Mouse (Mus musculus): ENCODE measurements around the gene Trim80. TPM values are rescaled to one million over a fixed set of nuclear protein-coding genes. Genes with fewer than 3 reads are reported as not detected.
"Not testable (repeated sequence)": the region's sequence is repeated elsewhere in the genome, so short reads cannot be mapped to it uniquely, and the experiment has no call there.

The Trim80 gene
- polyA plus RNA-seq, 1 experiment from 2014 or later, result not detected

DNA sequence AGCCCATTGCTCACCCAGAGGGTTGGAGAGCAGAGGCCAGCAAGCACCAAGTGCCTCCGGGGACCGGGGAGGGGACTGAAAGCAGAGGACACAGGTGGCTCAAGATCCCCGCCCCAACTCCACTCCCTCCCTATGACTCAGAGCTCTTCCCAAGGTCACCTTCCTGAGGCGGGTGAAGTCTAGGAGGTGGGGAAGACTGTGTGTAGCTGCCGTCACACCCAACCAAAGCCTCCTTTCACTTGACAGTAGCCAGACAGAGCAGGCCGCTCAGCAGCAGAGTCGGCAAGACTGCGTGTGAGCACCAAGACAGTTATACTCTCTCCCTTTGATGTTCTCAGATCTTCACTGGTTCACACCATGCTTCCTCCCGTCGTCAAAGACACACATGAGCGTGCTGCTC lies 23.1 kb downstream of the Trim80 start:
- Histone ChIP-seq H3K27me3 (no peaks in the 10 kb centered on the region; the same call in 1 of the 2 replicates), H3K4me3 (peak overlapping the region; percentile 5; the same call in 1 of the 2 replicates), H3K4me1 (replicated peaks) (peaks cover 10% of the 10 kb centered on the region), H3K4me2 (no peak overlapping the region; the same call in 1 of the 2 replicates), H3K36me3 (no peaks in the 10 kb centered on the region), H3K27ac (peak overlapping the region; percentile 31; the same call in 1 of the 2 replicates), H3K9me3 (replicated peaks) (no peaks in the 10 kb centered on the region), H3K9ac (no peak overlapping the region)
- 40% methylated on average over 11 of the region's 11 CpGs for WGBS
- ATAC-seq (replicated peaks; ENCODE audit: insufficient number of reproducible peaks, insufficient read depth, low FRiP score, low read depth), result no peak

DNA sequence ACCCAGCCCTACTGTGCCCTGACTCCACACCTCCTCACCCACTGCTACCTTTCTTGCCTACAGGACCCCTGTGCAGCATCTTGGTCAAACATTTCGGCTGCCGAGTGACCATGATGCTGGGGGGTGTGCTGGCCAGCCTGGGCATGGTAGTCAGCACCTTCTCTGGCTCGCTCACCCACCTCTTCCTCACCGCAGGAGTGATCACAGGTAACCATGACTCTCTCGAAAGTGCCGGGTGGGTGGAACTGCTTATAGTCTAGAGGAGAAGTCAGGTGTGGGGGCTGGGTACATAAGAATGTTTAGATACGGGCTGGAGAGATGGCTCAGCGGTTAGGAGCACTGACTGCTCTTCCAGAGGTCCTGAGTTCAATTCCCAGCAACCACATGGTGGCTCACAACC lies 24.5 kb downstream of the Trim80 start:
- no peaks in the 10 kb centered on the region; the same call in 1 of the 2 replicates for H3K27me3 ChIP-seq
- H3K9me3 ChIP-seq (replicated peaks), result no peaks in the 10 kb centered on the region
- ATAC-seq (replicated peaks; ENCODE audit: insufficient number of reproducible peaks, insufficient read depth, low FRiP score, low read depth), result no peak
- peaks cover 10% of the 10 kb centered on the region for H3K4me1 ChIP-seq (replicated peaks)
- H3K4me3 ChIP-seq, result 0 out of 2 replicates have a peak overlapping the region, but pooled peaks have one; percentile 0
- H3K27ac ChIP-seq, result no peak overlapping the region
- H3K36me3 ChIP-seq, result no peaks in the 10 kb centered on the region
- H3K9ac ChIP-seq, result no peak overlapping the region
- WGBS, result 84% methylated on average over 8 of the region's 8 CpGs
- H3K4me2 ChIP-seq, result no peak overlapping the region; the same call in 1 of the 2 replicates

DNA sequence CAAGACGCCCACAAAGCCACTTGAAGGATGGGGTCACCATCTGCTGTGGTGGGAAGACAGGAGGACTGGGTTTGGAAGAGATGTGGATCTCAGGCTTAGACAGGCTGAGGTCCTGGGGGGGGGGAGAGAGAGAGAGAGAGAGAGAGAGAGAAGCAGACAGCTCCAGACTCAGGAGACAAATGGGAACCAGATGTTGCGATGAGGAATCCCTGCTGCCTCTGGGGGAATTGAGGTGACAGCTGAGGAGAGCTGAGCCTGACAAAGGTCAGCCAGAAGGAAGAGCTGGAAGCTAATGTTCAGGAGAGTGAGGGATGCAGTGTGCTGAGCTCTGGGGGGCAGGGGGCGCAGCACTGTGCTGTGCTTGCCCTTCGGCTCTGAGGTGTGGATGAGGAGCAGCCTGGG lies 26.9 kb downstream of the Trim80 start:
- no peak overlapping the region for H3K27ac ChIP-seq
- H3K36me3 ChIP-seq, result no peaks in the 10 kb centered on the region
- no peak overlapping the region for H3K4me3 ChIP-seq

DNA sequence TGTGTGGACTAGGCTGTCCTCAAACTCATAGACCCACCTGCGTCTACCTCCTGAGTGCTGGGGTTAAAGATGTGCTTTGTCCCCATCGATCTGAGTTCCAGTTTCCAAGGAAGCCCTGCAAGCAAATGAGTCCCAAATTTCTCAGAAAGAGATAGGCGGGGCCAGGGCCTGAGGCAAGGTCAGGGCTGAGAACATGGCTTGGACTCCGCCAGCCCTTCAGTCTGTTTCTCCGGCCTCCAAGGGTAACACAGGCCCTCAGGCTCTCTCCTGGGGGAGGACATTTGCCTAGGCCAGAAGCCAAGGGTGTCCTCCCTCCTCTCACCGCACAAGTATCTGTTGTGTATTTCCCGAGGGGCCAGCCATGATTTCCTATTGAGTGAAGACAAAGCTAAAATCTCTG lies 31.8 kb downstream of the Trim80 start:
- no peak overlapping the region; the same call in 1 of the 2 replicates for H3K27ac ChIP-seq
- WGBS, result 78% methylated on average over 7 of the region's 7 CpGs
- H3K4me2 ChIP-seq, result no peak overlapping the region
- no peaks in the 10 kb centered on the region for H3K36me3 ChIP-seq
- no peak overlapping the region for H3K4me3 ChIP-seq
- no peak for ATAC-seq (replicated peaks; ENCODE audit: insufficient number of reproducible peaks, insufficient read depth, low FRiP score, low read depth)
- H3K27me3 ChIP-seq, result no peaks in the 10 kb centered on the region
- no peak overlapping the region for H3K9ac ChIP-seq
- no peaks in the 10 kb centered on the region for H3K9me3 ChIP-seq (replicated peaks)
- H3K4me1 ChIP-seq (replicated peaks), result peaks cover 35% of the 10 kb centered on the region

More for the DNA sequence above, 26.9 kb downstream of the Trim80 start:
- no peaks in the 10 kb centered on the region for H3K9me3 ChIP-seq (replicated peaks)
- H3K9ac ChIP-seq, result no peak overlapping the region
- 30% methylated on average over 4 of the region's 4 CpGs for WGBS
- H3K4me2 ChIP-seq, result no peak overlapping the region
- no peaks in the 10 kb centered on the region; the same call in 1 of the 2 replicates for H3K27me3 ChIP-seq
- no peak for ATAC-seq (replicated peaks; ENCODE audit: insufficient number of reproducible peaks, insufficient read depth, low FRiP score, low read depth)
- H3K4me1 ChIP-seq (replicated peaks), result peaks cover 11% of the 10 kb centered on the region

DNA sequence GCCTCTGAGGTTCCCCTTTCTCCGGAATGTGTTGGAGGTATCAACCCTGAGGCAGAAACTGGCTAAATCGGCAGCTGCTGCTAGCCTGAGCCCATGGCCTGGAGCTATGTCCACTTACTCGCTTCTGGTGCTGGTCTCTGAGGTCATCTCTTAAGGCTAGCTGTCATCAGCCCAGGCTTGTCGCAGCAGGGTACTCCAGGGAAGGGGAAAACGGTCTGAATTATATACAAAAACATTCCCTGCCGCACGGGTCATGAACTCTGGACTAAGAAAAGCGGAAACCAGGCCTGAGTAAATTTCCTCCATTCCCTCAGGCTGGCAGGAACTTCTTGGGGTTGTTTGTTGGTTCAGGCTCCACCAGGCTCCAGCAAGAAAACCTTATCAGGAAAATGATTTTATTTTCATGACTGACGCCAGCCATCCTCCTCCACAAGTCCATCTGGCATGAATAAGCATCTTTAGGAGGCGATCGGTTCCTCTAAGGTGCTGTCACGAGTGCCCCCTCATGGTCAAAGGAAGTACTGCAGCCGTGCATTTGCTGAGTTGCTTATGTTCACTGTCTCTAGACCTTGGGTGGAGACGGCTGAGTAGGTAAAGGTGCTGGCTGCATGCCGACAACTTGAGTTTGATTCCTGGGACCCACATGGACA lies 33.4 kb downstream of the Trim80 start:
- Histone ChIP-seq H3K36me3 (no peaks in the 10 kb centered on the region), H3K27me3 (no peaks in the 10 kb centered on the region), H3K9ac (0 out of 2 replicates have a peak overlapping the region, but pooled peaks have one; percentile 79), H3K4me3 (no peak overlapping the region), H3K27ac (peak overlapping the region; percentile 83), H3K9me3 (replicated peaks) (no peaks in the 10 kb centered on the region), H3K4me1 (replicated peaks) (peaks cover 35% of the 10 kb centered on the region), H3K4me2 (peak overlapping the region; percentile 23)
- WGBS, result 14% methylated on average over 15 of the region's 15 CpGs
- ATAC-seq (replicated peaks; ENCODE audit: insufficient number of reproducible peaks, insufficient read depth, low FRiP score, low read depth), result peak; percentile 54

DNA sequence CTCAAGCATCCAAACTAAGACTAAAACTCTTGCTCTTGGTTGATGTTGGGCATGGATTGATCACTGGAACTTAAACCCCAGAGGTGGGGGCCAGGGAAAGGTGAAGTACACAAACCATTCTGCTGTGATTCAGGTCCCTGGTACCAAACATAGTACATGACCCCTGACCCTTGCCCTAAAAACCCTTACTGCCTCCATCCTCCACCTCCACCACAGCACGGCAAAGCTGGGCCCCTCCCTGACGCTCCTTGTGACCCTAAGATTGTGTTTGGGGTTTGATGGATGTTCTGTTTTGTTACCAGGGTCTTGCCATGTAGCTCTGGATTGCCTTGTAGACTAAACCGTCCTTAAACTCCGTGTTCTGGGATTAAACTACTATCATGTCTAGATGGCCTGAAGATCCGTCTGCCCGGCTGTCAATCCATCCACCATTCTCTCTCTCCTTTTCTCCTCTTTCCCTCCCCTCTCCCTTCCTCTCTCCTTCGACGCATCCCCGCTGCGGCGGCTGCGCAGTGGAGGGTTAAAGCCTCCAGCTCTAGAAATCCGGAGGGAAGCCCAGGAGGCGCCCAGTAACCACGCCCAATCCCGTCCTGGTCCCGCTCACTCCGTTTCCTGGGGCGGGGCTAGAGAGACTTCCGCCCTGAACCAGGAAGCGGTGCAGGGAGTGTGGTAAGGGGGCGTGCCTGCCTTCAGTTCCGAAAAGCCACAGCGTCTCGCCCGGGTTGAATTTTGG lies 34.8 kb downstream of the Trim80 start, which contains the start of gene Armc7:
Gene Armc7 (plus strand): TSS at position 643 of the 733 bp plus-strand sequence.
- no peaks in the 10 kb centered on the region for H3K9me3 ChIP-seq (replicated peaks)
- ATAC-seq (replicated peaks; ENCODE audit: insufficient number of reproducible peaks, insufficient read depth, low FRiP score, low read depth), result peak; percentile 96
- no peaks in the 10 kb centered on the region for H3K36me3 ChIP-seq
- peaks cover 35% of the 10 kb centered on the region for H3K4me1 ChIP-seq (replicated peaks)
- H3K4me3 ChIP-seq, result peak within 1 kb of the TSS; percentile 90
- under 1% methylated on average over 26 of the region's 26 CpGs for WGBS
- H3K27me3 ChIP-seq, result no peaks in the 10 kb centered on the region
- H3K4me2 ChIP-seq, result peak within 1 kb of the TSS; percentile 76
- peak within 1 kb of the TSS; percentile 79 for H3K9ac ChIP-seq
- H3K27ac ChIP-seq, result peak within 1 kb of the TSS; percentile 83

DNA sequence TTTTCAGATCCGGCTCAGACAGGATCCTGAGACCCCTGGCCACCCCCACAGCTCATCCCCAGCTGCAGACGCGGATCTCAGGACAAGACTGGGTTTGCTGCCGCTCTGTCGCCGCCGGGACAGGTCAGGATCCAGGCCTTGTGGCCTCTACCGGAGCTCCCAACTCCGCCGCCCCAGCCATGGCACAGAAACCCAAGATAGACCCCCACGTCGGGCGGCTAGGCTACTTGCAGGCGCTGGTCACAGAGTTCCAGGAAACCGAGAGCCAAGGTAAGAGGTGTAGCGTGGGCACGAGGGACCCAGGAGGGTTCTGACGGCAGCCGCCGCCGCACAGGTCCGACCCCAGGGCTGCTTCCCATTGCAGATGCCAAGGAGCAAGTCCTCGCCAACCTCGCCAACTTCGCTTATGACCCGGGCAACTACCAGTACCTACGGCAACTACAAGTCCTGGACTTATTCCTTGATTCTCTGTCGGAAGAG lies 35.5 kb downstream of the Trim80 start:
- 2% methylated on average over 28 of the region's 28 CpGs for WGBS
- no peaks in the 10 kb centered on the region for H3K36me3 ChIP-seq
- peak overlapping the region; percentile 90 for H3K4me3 ChIP-seq
- no peaks in the 10 kb centered on the region for H3K27me3 ChIP-seq
- ATAC-seq (replicated peaks; ENCODE audit: insufficient number of reproducible peaks, insufficient read depth, low FRiP score, low read depth), result 0 out of 2 replicates have a peak, but pooled peaks have one; percentile 0
- peak overlapping the region; percentile 83; the same call in 1 of the 2 replicates for H3K27ac ChIP-seq
- no peaks in the 10 kb centered on the region for H3K9me3 ChIP-seq (replicated peaks)
- H3K4me2 ChIP-seq, result peak overlapping the region; percentile 76
- peaks cover 35% of the 10 kb centered on the region for H3K4me1 ChIP-seq (replicated peaks)
- H3K9ac ChIP-seq, result peak overlapping the region; percentile 79

DNA sequence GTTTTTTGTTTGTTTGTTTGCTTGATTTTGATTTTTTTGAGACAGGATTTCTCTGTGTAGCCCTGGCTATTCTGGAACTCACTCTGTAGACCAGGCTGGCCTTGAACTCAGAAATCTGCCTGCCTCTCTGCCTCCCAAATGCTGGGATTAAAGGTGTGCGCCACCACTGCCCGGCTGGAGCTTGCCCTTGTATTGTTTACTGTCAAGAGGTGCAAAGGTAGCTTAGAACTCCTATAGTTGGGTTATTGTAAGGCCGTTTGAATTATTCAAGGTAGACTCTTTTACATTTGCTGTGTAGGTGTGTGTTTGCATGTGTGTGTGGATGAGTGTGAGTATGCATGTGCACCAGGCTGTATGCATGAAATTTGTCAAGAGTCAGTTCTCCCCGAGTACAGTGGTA lies 36.3 kb downstream of the Trim80 start:
- Histone ChIP-seq H3K4me2 (peak overlapping the region; percentile 76), H3K4me3 (peak overlapping the region; percentile 90), H3K4me1 (replicated peaks) (peaks cover 35% of the 10 kb centered on the region)
- not testable (repeated sequence) for H3K9ac ChIP-seq; ATAC-seq (replicated peaks; ENCODE audit: insufficient number of reproducible peaks, insufficient read depth, low FRiP score, low read depth); H3K27me3 ChIP-seq; H3K27ac ChIP-seq; H3K9me3 ChIP-seq (replicated peaks); H3K36me3 ChIP-seq
- 69% methylated on average over 4 of the region's 4 CpGs for WGBS

DNA sequence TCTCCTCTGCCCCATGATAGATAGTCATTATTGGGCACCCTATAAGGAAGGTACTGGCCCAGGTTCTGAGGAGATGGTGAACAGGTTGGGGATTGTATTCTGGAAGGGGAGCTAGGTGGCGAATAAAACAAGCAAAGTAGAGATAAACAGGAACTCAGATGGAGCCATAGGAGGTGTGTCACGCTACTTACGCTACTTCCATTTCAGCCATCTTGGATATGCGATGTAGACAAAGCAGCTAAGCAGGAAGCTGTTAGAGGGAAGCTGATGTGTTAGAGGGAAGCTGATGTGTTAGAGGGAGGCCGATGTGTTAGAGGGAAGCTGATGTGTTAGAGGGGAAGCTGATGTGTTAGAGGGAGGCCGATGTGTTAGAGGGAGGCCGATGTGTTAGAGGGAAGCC lies 37.0 kb downstream of the Trim80 start:
- not testable (repeated sequence) for H3K27me3 ChIP-seq; H3K9ac ChIP-seq; ATAC-seq (replicated peaks; ENCODE audit: insufficient number of reproducible peaks, insufficient read depth, low FRiP score, low read depth); H3K27ac ChIP-seq; H3K4me3 ChIP-seq; H3K9me3 ChIP-seq (replicated peaks); H3K36me3 ChIP-seq; H3K4me2 ChIP-seq
- 74% methylated on average over 7 of the region's 7 CpGs for WGBS
- H3K4me1 ChIP-seq (replicated peaks), result peaks cover 33% of the 10 kb centered on the region

DNA sequence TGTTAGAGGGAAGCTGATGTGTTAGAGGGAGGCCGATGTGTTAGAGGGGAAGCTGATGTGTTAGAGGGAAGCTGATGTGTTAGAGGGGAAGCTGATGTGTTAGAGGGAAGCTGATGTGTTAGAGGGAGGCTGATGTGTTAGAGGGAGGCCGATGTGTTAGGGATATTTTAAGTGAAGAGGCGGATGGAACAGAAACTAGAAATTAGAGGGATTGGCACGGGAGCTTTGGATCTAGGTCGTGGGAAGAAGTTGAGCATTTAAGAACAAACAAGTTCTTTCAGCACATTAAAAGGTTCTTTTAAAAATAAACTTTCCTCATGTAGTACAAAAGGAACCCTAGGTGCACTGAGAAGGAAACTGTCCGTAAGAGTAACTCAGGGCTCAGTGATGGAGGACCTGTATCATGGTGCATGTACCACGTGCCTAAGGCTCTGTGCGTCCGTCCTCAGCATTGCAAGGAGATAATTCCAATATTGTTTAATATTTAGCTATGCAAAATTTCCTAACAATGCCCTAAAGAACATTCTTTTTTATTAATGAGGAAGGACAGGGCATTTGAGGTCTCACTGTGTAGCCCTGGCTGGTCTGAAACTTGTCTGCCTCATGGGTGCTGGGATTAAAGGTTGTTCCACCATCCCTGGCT lies 38.1 kb downstream of the Trim80 start:
- Histone ChIP-seq H3K4me2 (no peak overlapping the region), H3K9ac (no peak overlapping the region), H3K27me3 (no peaks in the 10 kb centered on the region), H3K9me3 (replicated peaks) (no peaks in the 10 kb centered on the region), H3K36me3 (no peaks in the 10 kb centered on the region), H3K4me1 (replicated peaks) (peaks cover 29% of the 10 kb centered on the region), H3K4me3 (no peak overlapping the region), H3K27ac (no peak overlapping the region)
- ATAC-seq (replicated peaks; ENCODE audit: insufficient number of reproducible peaks, insufficient read depth, low FRiP score, low read depth), result no peak
- 79% methylated on average over 9 of the region's 9 CpGs for WGBS

Data from heart, embryonic 15.5 days (tissue).